Mouse (Mus musculus): ENCODE data around the gene Kctd20. TPM values are rescaled to one million over a fixed set of nuclear protein-coding genes. Genes with fewer than 3 reads are reported as not detected.

Gene Kctd20
- polyA plus RNA-seq, 1 experiment from 2014 or later, result 39.5 TPM

DNA sequence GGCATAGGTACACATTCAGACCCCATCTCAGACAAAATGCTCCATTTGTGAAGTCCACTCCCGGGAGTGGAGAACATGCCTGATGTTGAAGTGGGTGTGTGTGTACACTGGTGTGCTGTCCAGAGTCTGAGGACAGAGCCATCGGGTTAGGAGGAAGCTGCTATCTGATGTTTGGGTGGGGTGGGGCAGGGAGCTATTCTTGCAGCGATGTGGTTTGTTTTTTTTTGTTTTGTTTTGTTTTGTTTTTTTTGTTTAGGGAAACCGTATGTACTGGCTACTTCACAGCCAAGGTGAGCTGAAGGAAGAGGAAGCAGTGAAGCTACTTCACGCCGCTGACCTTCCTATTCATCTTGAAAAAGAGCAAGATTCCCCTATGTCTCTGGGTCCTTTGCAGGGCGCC, 55.1 kb downstream of the Kctd20 start:
- no peak; the same call in 1 of the 2 replicates for TF ChIP-seq EP300 (IDR thresholded peaks at IDR 0.05; ENCODE audit: low read depth)
- no peak for TF ChIP-seq CTCF (IDR thresholded peaks at IDR 0.05; ENCODE audit: low read depth)
- Histone ChIP-seq H3K9ac (replicated peaks) (peak overlapping the region; percentile 87), H3K4me2 (ENCODE audit: low read depth, low read length) (peak overlapping the region; percentile 98), H3K4me3 (ENCODE audit: low read depth, low read length) (peak overlapping the region; percentile 99), H3K27ac (ENCODE audit: low read depth) (peak overlapping the region; percentile 91), H3K27me3 (ENCODE audit: insufficient read depth, low read length) (no peaks in the 10 kb centered on the region), H3K9me3 (ENCODE audit: low read length) (no peaks in the 10 kb centered on the region), H3K4me1 (ENCODE audit: insufficient read depth) (peaks cover 35% of the 10 kb centered on the region), H3K36me3 (replicated peaks; ENCODE audit: insufficient read depth, low read length) (no peaks in the 10 kb centered on the region)
- 0% methylated on average over 7 of the region's 7 CpGs for WGBS (ENCODE audit: insufficient replicate concordance)
- DNase-seq (peak; percentile 39), ATAC-seq (no peak)

DNA sequence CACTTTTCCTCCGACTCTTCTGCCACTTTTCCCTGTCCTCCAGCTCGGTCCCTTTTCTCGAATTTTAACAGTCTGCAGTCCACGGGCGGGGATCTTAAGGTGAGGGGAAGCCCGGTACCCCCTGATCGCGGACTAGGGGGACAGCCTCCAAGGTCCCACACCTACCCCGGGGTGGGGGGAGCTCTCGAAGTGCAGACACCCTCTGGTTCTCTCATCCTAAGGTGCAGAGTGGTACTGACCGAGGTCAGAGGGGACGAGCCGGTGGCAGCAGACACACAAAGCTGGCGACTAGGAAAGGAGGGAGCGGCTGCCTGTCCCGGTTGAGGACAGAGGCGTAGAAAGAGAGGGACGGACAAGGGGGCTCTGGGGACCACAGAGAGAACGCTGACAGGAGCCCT, 55.5 kb downstream of the Kctd20 start:
- Histone ChIP-seq H3K4me3 (ENCODE audit: low read depth, low read length) (peak overlapping the region; percentile 99), H3K9me3 (ENCODE audit: low read length) (no peaks in the 10 kb centered on the region), H3K4me2 (ENCODE audit: low read depth, low read length) (peak overlapping the region; percentile 98), H3K27ac (ENCODE audit: low read depth) (peak overlapping the region; percentile 91), H3K9ac (replicated peaks) (peak overlapping the region; percentile 87), H3K36me3 (replicated peaks; ENCODE audit: insufficient read depth, low read length) (no peaks in the 10 kb centered on the region), H3K4me1 (ENCODE audit: insufficient read depth) (peaks cover 35% of the 10 kb centered on the region), H3K27me3 (ENCODE audit: insufficient read depth, low read length) (no peaks in the 10 kb centered on the region)
- no peak for DNase-seq
- under 1% methylated on average over 19 of the region's 19 CpGs for WGBS (ENCODE audit: insufficient replicate concordance)
- TF ChIP-seq CTCF (IDR thresholded peaks at IDR 0.05; ENCODE audit: low read depth), result no peak
- peak; percentile 43 for ATAC-seq

DNA sequence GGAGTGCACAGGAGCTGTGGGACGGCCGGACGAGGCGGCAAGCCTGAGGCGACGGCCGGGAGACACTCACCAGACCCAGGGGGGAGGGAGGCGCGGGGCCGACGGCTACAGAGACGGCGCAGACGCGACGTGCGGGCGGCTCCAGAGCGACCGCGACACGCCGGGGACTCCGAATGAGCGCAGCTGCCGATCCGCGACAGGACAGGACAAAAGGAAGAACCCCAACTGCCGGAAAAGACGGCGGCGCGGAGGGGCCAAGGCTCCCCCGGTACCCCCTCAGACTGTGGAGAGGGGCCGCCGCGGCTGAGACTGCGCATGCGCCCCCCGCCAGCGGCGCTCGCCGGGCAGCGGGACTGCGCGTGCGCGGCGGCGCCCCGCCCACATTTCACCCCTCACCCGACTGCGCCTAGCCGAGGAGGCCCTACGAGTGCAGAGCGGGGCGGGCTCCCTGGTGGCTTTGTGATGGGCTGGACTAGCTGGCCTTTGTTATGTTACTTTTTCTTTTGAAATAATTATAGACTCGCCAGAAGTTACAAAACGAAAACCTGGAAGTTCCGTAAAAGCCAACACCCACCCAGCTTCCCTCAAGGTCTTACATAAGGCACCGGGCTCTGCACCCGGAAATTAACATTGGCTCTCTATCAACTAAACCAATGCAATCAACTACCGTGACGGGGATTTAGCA, 56.0 kb downstream of the Kctd20 start, which contains the start of gene Stk38:
TSS of gene Stk38 (minus strand) at position 355 of the 685 bp plus-strand sequence.
- ATAC-seq (peak; percentile 94), DNase-seq (peak; percentile 95)
- Histone ChIP-seq H3K27ac (ENCODE audit: low read depth) (peak within 1 kb of the TSS; percentile 91), H3K4me3 (ENCODE audit: low read depth, low read length) (peak within 1 kb of the TSS; percentile 99), H3K36me3 (replicated peaks; ENCODE audit: insufficient read depth, low read length) (no peaks in the 10 kb centered on the region), H3K27me3 (ENCODE audit: insufficient read depth, low read length) (no peaks in the 10 kb centered on the region), H3K4me2 (ENCODE audit: low read depth, low read length) (peak within 1 kb of the TSS; percentile 98), H3K9me3 (ENCODE audit: low read length) (no peaks in the 10 kb centered on the region), H3K4me1 (ENCODE audit: insufficient read depth) (peaks cover 35% of the 10 kb centered on the region), H3K9ac (replicated peaks) (peak within 1 kb of the TSS; percentile 87)
- TF ChIP-seq CTCF (IDR thresholded peaks at IDR 0.05; ENCODE audit: low read depth) (no peak), EP300 (IDR thresholded peaks at IDR 0.05; ENCODE audit: low read depth) (peak; percentile 53)
- under 1% methylated on average over 48 of the region's 65 CpGs for WGBS (ENCODE audit: insufficient replicate concordance)

DNA sequence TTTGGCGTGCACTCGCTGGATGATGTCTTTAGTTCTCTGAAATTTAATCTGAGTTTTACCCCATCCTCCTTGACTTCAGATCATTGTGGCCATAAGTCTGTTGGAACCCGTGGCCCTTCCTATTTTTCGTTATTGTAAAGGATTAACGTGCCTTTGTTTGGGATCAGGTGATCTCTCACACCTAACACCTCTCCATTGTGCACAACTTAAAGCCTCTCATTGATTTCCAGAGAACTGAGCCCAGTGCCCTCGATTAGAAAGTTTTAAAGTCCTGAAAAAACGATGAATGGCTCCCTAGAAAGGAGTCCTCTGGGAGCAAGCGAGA, 56.5 kb downstream of the Kctd20 start:
- DNase-seq (no peak), ATAC-seq (no peak)
- Histone ChIP-seq H3K9ac (replicated peaks) (peak overlapping the region; percentile 87), H3K4me1 (ENCODE audit: insufficient read depth) (peaks cover 35% of the 10 kb centered on the region), H3K4me3 (ENCODE audit: low read depth, low read length) (peak overlapping the region; percentile 99), H3K27me3 (ENCODE audit: insufficient read depth, low read length) (no peaks in the 10 kb centered on the region), H3K27ac (ENCODE audit: low read depth) (peak overlapping the region; percentile 91), H3K9me3 (ENCODE audit: low read length) (no peaks in the 10 kb centered on the region), H3K36me3 (replicated peaks; ENCODE audit: insufficient read depth, low read length) (no peaks in the 10 kb centered on the region), H3K4me2 (ENCODE audit: low read depth, low read length) (peak overlapping the region; percentile 98)
- WGBS (ENCODE audit: insufficient replicate concordance), result 20% methylated on average over 8 of the region's 8 CpGs
- TF ChIP-seq CTCF (IDR thresholded peaks at IDR 0.05; ENCODE audit: low read depth) (no peak), EP300 (IDR thresholded peaks at IDR 0.05; ENCODE audit: low read depth) (no peak)

DNA sequence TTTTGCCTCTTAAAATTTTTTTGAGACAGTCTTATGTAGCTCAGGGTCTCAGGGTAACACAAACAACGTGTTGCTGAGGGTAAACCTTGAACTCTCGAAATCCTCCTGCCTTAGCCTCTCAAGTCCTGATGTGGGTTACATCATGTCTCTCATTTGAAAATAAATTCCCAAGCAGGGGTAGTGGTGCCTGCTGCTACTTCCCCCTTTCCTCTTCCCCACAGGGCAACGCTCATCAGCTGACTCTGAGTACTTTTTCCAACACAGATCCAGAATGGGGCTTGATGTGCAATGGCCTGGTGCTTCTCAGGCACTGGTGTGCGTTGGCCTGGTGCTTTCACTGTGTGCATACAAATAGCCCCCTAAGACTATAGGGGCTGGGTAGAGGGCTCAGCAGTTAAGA, 57.4 kb downstream of the Kctd20 start:
- Histone ChIP-seq H3K9me3 (ENCODE audit: low read length) (no peaks in the 10 kb centered on the region), H3K4me2 (ENCODE audit: low read depth, low read length) (no peak overlapping the region), H3K4me3 (ENCODE audit: low read depth, low read length) (no peak overlapping the region), H3K9ac (replicated peaks) (no peak overlapping the region), H3K27me3 (ENCODE audit: insufficient read depth, low read length) (no peaks in the 10 kb centered on the region), H3K4me1 (ENCODE audit: insufficient read depth) (peaks cover 30% of the 10 kb centered on the region), H3K36me3 (replicated peaks; ENCODE audit: insufficient read depth, low read length) (no peaks in the 10 kb centered on the region), H3K27ac (ENCODE audit: low read depth) (peak overlapping the region; percentile 35; the same call in 1 of the 2 replicates)
- ATAC-seq (no peak), DNase-seq (no peak)
- TF ChIP-seq CTCF (IDR thresholded peaks at IDR 0.05; ENCODE audit: low read depth) (no peak), EP300 (IDR thresholded peaks at IDR 0.05; ENCODE audit: low read depth) (no peak)
- 52% methylated on average over 4 of the region's 4 CpGs for WGBS (ENCODE audit: insufficient replicate concordance)

DNA sequence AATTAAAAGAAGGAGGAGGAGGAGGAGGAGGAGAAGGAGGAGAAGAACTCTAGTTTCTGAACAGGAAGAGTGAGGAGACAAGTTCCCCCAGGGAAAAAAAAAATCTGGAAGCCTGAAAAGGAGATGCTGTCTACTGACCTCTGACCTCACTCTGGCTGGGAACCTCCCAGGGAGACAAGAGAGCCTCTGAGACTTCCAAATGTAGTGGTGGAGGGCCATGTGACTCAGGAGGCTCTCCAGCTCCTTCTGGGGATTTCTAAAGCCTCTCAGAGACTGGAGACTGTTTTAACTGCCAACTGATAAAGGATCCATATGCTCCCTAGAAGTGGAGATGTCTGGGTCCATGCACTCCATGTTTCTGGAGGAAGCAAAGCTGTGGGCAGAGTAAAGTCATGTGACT, 62.5 kb downstream of the Kctd20 start:
- DNase-seq, result no peak
- ATAC-seq, result no peak

More for the DNA sequence above, 62.5 kb downstream of the Kctd20 start:
- no peaks in the 10 kb centered on the region for H3K9me3 ChIP-seq (ENCODE audit: low read length)
- no peak overlapping the region for H3K9ac ChIP-seq (replicated peaks)
- no peak for TF ChIP-seq EP300 (IDR thresholded peaks at IDR 0.05; ENCODE audit: low read depth)
- no peak for TF ChIP-seq CTCF (IDR thresholded peaks at IDR 0.05; ENCODE audit: low read depth)
- H3K36me3 ChIP-seq (replicated peaks; ENCODE audit: insufficient read depth, low read length), result no peaks in the 10 kb centered on the region
- 0 out of 2 replicates have a peak, but pooled peaks cover 4% of the 10 kb centered on the region for H3K4me1 ChIP-seq (ENCODE audit: insufficient read depth)
- no peak overlapping the region for H3K4me2 ChIP-seq (ENCODE audit: low read depth, low read length)
- H3K4me3 ChIP-seq (ENCODE audit: low read depth, low read length), result no peak overlapping the region
- H3K27me3 ChIP-seq (ENCODE audit: insufficient read depth, low read length), result no peaks in the 10 kb centered on the region
- no peak overlapping the region for H3K27ac ChIP-seq (ENCODE audit: low read depth)

Data from liver, postnatal 0 days (tissue).